Mouse (Mus musculus) frontal cortex, postnatal 14 days (tissue): ENCODE measurements at regions not wholly inside any gene's neighbourhood (a gene's known extent, or its start where the extent isn't known, plus 50 kb on each side); places are given as distances from the start of the nearest gene placed in this dataset.
"Not testable (repeated sequence)": the region's sequence is repeated elsewhere in the genome, so short reads cannot be mapped to it uniquely, and the experiment has no call there.

ENCODE experiments used
- DNase-seq, 2 experiments: peaks; one replicate each; pipeline ENCODE4 v3.0.0; 2022; ENCODE audit warnings: low spot score in 2 of 2

DNA sequence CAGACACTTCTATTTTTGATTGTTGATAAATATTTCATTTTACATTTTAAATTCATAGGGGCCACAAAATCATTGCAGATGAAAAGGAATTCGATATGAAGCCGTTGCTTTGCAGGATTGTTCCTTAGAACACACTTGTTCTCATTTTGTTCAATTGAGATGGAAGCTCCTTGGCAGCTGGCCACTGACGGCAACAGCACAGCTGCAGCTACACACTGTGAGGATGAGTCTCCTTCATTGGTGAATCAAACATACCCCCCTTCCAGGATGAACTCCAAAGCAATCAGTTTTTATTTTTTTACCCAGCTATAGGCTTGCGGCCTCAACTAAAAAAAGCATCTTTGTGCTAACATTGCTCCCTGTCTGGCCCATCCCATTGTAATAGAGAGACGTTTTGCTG, 475.1 kb downstream of the Tbl1xr1 start:
- DNase-seq, result peak; percentile 41 to 59

DNA sequence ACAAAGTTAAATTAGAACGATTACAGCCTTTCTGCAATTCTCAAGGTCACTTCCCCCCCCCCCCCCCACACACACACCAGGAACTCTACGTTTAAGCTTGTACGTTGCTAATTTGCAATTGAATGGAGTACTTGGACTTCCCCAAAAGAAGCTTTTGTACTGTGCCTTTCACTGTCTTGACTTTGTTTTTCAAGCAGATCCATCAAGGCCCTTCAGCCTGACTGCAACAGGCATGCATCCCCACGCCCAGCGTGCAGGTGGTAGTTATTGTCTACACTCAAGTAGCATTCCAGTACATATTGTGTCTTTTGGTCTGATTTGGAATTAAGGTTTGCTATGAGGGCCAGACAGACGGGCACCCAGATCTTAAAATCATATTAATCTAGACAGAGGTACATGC, 483.1 kb downstream of the Tbl1xr1 start:
- DNase-seq, result no peak

DNA sequence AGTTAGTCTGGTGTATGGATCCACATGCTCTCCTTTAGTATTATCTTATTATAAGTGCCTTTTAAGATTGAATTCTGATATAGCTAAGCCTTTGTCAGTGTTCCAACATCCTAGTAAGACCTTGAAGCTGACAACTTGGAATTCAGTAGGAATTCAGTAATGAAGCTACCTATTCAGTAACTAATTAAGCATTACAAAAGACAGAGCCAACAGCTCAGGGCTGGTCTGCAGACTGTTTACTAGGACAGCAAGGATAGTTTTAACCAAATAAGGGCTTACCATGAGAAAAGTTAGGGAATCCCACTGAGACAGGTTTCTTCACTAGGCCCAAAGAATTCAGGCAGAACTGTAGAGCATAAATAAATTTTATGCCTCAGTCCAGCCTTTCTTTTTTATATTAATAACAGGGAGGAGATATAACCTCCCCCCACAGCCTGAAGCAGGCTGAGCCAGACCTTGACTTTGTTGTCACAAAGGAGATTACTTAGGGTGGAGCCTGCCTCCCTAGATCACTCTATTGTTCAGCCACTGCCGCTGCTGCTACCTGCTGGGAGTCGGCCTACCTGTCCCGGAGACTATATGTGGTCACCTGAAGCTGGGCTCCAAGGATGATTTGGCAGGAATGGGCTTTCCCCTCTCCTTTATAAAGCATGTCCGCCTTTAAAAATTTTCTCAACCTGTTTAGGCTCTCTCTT, 484.2 kb downstream of the Tbl1xr1 start:
- not testable (repeated sequence) for DNase-seq
